Mouse (Mus musculus) lung, embryonic 16.5 days (tissue): ENCODE measurements around the gene Kctd2. TPM values are rescaled to one million over a fixed set of nuclear protein-coding genes. Genes with fewer than 3 reads are reported as not detected.
"Not testable (repeated sequence)": the region's sequence is repeated elsewhere in the genome, so short reads cannot be mapped to it uniquely, and the experiment has no call there.

Source experiments
- ATAC-seq: fragments of 200-750 bp; cut with Nextera tagmentation; 2 replicates; pipeline ENCODE4 v1.8.0; 2017; ENCODE audit warnings: low read depth, mild to moderate bottlenecking, moderate library complexity
- H3K27ac ChIP-seq: fragments of 300-500 bp; sonication (generic); 2 replicates; pipeline ENCODE4 v1.5.1; 2014; ENCODE audit warnings: mild to moderate bottlenecking, control low read depth, low read length
- H3K27me3 ChIP-seq: fragments of 300-500 bp; sonication (generic); 2 replicates; pipeline ENCODE4 v1.6.1; 2014; ENCODE audit warnings: low read depth, low read length, mixed read lengths; ENCODE audit not compliant: control insufficient read depth, insufficient read depth
- H3K36me3 ChIP-seq: fragments of 300-500 bp; sonication (generic); 2 replicates; pipeline ENCODE4 v1.6.1; 2014; ENCODE audit warnings: low read length; ENCODE audit not compliant: control insufficient read depth, insufficient read depth
- H3K4me1 ChIP-seq: fragments of 300-500 bp; sonication (generic); replicated peaks from 2 replicates; pipeline ENCODE4 v1.6.1; 2014; ENCODE audit warnings: low read length, mixed read lengths; ENCODE audit not compliant: control insufficient read depth, insufficient read depth
- H3K4me2 ChIP-seq: fragments of 300-500 bp; sonication (generic); 2 replicates; pipeline ENCODE4 v1.6.1; 2014; ENCODE audit warnings: low read depth, low read length, control low read depth
- H3K4me3 ChIP-seq: fragments of 300-500 bp; sonication (generic); 2 replicates; pipeline ENCODE4 v1.5.1; 2014; ENCODE audit warnings: mild to moderate bottlenecking, low read length, control low read depth
- H3K9ac ChIP-seq: fragments of 300-500 bp; sonication (generic); 2 replicates; pipeline ENCODE4 v1.6.1; 2014; ENCODE audit warnings: low read length, control low read depth
- H3K9me3 ChIP-seq: fragments of 300-500 bp; sonication (generic); 2 replicates; pipeline ENCODE4 v1.6.1; 2016; ENCODE audit warnings: low read length; ENCODE audit not compliant: control insufficient read depth
- whole genome bisulfite sequencing: fragments of 180-500 bp; shearing (Covaris S2); extraction: QIAGEN DNeasy Blood & Tissue Kit; methylation state at CpG from one replicate; pipeline ENCODE4 v1.1.7; 2014; 5-methylcytosine and 5-hydroxymethylcytosine counted together
- polyA plus RNA-seq: library from polyadenylated mRNA; unstranded; fragments of >200 nt; fragmentation: Nextera tagmentation; extraction: Ambion mirVana; gene quantifications from 2 replicates; pipeline ENCODE4 v1.2.1, GENCODE M21; 2015

Kctd2 gene
- polyA plus RNA-seq, 1 experiment from 2014 or later = 4.3 TPM

GRCm38 (mm10) chr11:115447321-115447885 lies 27.5 kb downstream of the Kctd2 start:
- Histone ChIP-seq H3K27ac (no peak overlapping the region), H3K9ac (no peak overlapping the region), H3K36me3 (no peaks in the 10 kb centered on the region), H3K4me3 (no peak overlapping the region), H3K4me2 (no peak overlapping the region), H3K4me1 (peaks cover 5% of the 10 kb centered on the region), H3K9me3 (no peaks in the 10 kb centered on the region), H3K27me3 (no peaks in the 10 kb centered on the region)
- 78% methylated on average over 11 of the region's 11 CpGs for WGBS
- no peak for ATAC-seq

GRCm38 (mm10) chr11:115448075-115448474 lies 28.1 kb downstream of the Kctd2 start:
- 88% methylated on average over 16 of the region's 16 CpGs for WGBS
- Histone ChIP-seq H3K36me3 (no peaks in the 10 kb centered on the region), H3K4me1 (peaks cover 5% of the 10 kb centered on the region), H3K27ac (no peak overlapping the region), H3K27me3 (no peaks in the 10 kb centered on the region), H3K9me3 (no peaks in the 10 kb centered on the region), H3K4me3 (no peak overlapping the region), H3K4me2 (no peak overlapping the region), H3K9ac (no peak overlapping the region)
- no peak for ATAC-seq

- H3K4me2 ChIP-seq = no peak overlapping the region
- 46% methylated on average over 7 of the region's 7 CpGs for WGBS
- H3K36me3 ChIP-seq = no peaks in the 10 kb centered on the region
- peaks cover 5% of the 10 kb centered on the region for H3K4me1 ChIP-seq
- no peaks in the 10 kb centered on the region for H3K27me3 ChIP-seq
- no peak overlapping the region for H3K27ac ChIP-seq
- ATAC-seq = no peak
- H3K9me3 ChIP-seq = no peaks in the 10 kb centered on the region
- no peak overlapping the region for H3K9ac ChIP-seq
- no peak overlapping the region for H3K4me3 ChIP-seq
These were observed 29.1 kb downstream of the Kctd2 start for GRCm38 (mm10) chr11:115448998-115449397.

GRCm38 (mm10) chr11:115450176-115450575 lies 30.2 kb downstream of the Kctd2 start:
- Histone ChIP-seq H3K27me3 (no peaks in the 10 kb centered on the region), H3K27ac (no peak overlapping the region), H3K36me3 (no peaks in the 10 kb centered on the region), H3K9ac (no peak overlapping the region), H3K9me3 (no peaks in the 10 kb centered on the region), H3K4me3 (no peak overlapping the region), H3K4me2 (no peak overlapping the region), H3K4me1 (peaks cover 5% of the 10 kb centered on the region)
- 78% methylated on average over 7 of the region's 7 CpGs for WGBS
- no peak for ATAC-seq

GRCm38 (mm10) chr11:115451781-115452241 lies 31.9 kb downstream of the Kctd2 start:
- H3K27ac ChIP-seq = no peak overlapping the region
- ATAC-seq = no peak
- no peak overlapping the region for H3K9ac ChIP-seq
- H3K4me1 ChIP-seq = peaks cover 2% of the 10 kb centered on the region
- no peak overlapping the region for H3K4me2 ChIP-seq
- H3K9me3 ChIP-seq = no peaks in the 10 kb centered on the region
- no peaks in the 10 kb centered on the region for H3K36me3 ChIP-seq
- H3K27me3 ChIP-seq = no peaks in the 10 kb centered on the region
- no peak overlapping the region for H3K4me3 ChIP-seq
- 75% methylated on average over 8 of the region's 8 CpGs for WGBS

- 81% methylated on average over 7 of the region's 7 CpGs for WGBS
- Histone ChIP-seq H3K4me2 (no peak overlapping the region), H3K4me3 (no peak overlapping the region), H3K27me3 (no peaks in the 10 kb centered on the region), H3K4me1 (peaks cover 3% of the 10 kb centered on the region; the same call in 1 of the 2 replicates), H3K27ac (no peak overlapping the region), H3K9me3 (no peaks in the 10 kb centered on the region), H3K36me3 (no peaks in the 10 kb centered on the region), H3K9ac (no peak overlapping the region)
- no peak for ATAC-seq
These were observed 32.4 kb downstream of the Kctd2 start for GRCm38 (mm10) chr11:115452281-115452860.

GRCm38 (mm10) chr11:115453306-115453705 lies 33.4 kb downstream of the Kctd2 start:
- Histone ChIP-seq H3K4me1 (peaks cover 3% of the 10 kb centered on the region; the same call in 1 of the 2 replicates), H3K9me3 (no peaks in the 10 kb centered on the region), H3K9ac (no peak overlapping the region), H3K27ac (no peak overlapping the region), H3K4me2 (no peak overlapping the region), H3K27me3 (no peaks in the 10 kb centered on the region), H3K4me3 (no peak overlapping the region), H3K36me3 (no peaks in the 10 kb centered on the region)
- no peak for ATAC-seq
- WGBS = 47% methylated on average over 4 of the region's 4 CpGs

- H3K36me3 ChIP-seq, H3K27me3 ChIP-seq, H3K9ac ChIP-seq, H3K27ac ChIP-seq, H3K4me1 ChIP-seq, H3K4me3 ChIP-seq, ATAC-seq, H3K4me2 ChIP-seq, H3K9me3 ChIP-seq: not testable (repeated sequence)
- 82% methylated on average over 6 of the region's 6 CpGs for WGBS
These were observed 34.9 kb downstream of the Kctd2 start for GRCm38 (mm10) chr11:115454822-115455221.

- no peak overlapping the region for H3K27ac ChIP-seq
- H3K4me1 ChIP-seq = peaks cover 3% of the 10 kb centered on the region; the same call in 1 of the 2 replicates
- H3K4me2 ChIP-seq = no peak overlapping the region
- H3K9ac ChIP-seq = no peak overlapping the region
- 85% methylated on average over 15 of the region's 15 CpGs for WGBS
- no peaks in the 10 kb centered on the region for H3K36me3 ChIP-seq
- no peaks in the 10 kb centered on the region for H3K27me3 ChIP-seq
- ATAC-seq = no peak
- no peaks in the 10 kb centered on the region for H3K9me3 ChIP-seq
- H3K4me3 ChIP-seq = no peak overlapping the region
These were observed 35.7 kb downstream of the Kctd2 start for GRCm38 (mm10) chr11:115455619-115456018.
